Mouse (Mus musculus) urinary bladder, postnatal 10 days (tissue): ENCODE data around the gene Bpifb3.

ENCODE experiments used
- DNase-seq: peaks from one replicate; pipeline ENCODE4 v3.0.0; 2022; ENCODE audit warnings: low spot score

Gene Bpifb3

GRCm38 (mm10) chr2:153917930-153918329 is at the start of gene Bpifb3:
Gene Bpifb3, plus strand, starts transcription at chr2:153918230.
- DNase-seq, result no peak

- DNase-seq, result no peak
Observed at GRCm38 (mm10) chr2:153870984-153871383, 47.0 kb upstream of the Bpifb3 start, which contains the start of gene Sun5. Gene Sun5, minus strand, starts transcription at chr2:153871084.

GRCm38 (mm10) chr2:153874745-153875144 is 43.3 kb upstream of the Bpifb3 start, which contains the start of gene Bpifb2:
Gene Bpifb2, plus strand, starts transcription at chr2:153875045.
- no peak for DNase-seq

DNA sequence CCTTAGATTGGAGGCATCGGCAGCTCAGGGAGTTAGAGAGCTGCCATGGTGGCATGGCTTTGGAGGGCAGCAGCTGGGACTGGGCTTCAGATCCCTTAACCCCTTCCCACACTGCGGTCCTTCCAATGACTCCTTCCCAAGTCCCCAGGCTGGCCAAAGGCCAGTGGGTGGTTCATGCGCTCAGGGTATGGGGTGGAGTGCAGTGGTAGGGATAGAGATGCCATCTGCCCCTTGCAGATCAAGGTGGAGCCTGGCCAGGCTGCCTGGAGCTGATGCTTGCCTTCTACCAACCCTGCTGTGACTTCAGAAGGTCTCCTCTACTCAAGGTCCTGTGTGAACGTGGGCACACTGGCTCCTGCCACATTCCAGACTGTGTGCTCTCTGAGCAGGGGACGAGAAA is 18.9 kb upstream of the Bpifb3 start:
- no peak for DNase-seq

GRCm38 (mm10) chr2:153900088-153900487 is 17.9 kb upstream of the Bpifb3 start, which contains the start of gene Bpifb6:
Gene Bpifb6, plus strand, starts transcription at chr2:153900388.
- DNase-seq, result no peak

GRCm38 (mm10) chr2:153902726-153903125 is 15.3 kb upstream of the Bpifb3 start:
- DNase-seq, result no peak

GRCm38 (mm10) chr2:153906626-153907025 is 11.4 kb upstream of the Bpifb3 start:
- DNase-seq, result no peak

- DNase-seq, result no peak
Observed at GRCm38 (mm10) chr2:153914151-153914550, 3.9 kb upstream of the Bpifb3 start.

- DNase-seq, result no peak
Observed at GRCm38 (mm10) chr2:153921246-153921645, 3.2 kb downstream of the Bpifb3 start.

DNA sequence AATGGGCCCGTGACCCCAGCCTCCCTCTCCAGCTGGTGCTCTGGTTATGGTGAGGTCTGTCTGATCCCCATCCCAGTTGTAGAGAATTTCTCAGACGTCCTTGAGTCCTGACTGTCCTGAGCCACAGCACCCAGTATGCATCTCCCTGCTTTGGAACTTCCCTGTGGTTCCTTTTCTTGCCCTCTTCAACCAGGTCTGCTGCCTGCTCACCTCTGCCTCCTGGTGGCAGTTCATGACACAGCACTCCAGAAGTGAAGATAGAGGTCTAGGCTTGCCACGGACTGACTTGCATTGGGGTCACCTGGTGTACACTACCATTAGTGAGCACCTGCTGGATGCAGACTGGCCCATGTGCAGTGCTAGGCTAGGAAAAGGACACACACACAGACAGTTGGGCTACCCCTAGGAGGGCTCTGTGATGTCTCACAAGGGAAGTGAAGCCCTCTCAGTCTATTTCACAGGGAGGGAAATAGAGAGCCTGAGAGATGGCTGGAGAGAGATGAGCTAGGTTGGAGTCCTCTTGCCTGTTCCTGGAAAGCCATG is 11.9 kb downstream of the Bpifb3 start:
- no peak for DNase-seq

DNA sequence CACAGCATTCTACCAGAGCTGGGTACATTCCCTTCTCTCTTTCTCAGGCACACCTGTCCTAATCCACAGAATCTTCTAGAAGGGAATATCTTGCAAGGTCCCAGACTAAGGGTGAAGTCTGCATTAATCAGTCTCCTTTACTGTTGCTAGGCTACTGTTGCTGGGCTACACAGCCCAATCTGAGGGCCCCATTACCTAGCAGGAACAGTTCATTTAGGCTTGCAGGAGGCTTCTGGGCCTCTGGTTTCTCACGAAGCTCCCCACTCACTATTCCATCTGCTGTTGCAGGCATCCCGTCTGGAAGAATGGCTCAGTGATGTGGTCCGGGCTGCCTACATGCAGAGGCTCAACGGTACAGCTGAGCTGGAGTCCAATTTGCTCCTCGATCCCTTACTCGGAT is 13.1 kb downstream of the Bpifb3 start:
- no peak for DNase-seq

DNA sequence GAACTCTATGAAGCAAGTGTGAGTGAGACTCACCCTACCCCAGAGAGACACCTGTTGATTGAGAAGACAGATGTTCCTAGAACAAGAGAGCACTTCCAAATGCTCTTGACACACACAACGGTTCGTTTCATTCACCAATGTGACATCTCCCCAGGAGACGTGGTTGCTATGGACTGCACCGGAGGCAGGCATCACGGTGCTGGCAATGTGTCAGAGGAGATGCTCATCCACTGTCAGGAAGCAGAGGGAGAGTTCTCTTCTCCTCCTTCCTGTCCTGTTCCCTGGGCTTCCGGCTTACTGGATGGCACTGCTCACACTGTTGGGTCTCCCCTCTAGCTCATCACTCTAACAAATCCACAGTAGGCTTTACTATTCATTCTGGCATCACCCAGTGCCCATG is 15.3 kb downstream of the Bpifb3 start:
- no peak for DNase-seq

- DNase-seq, result no peak
Observed at GRCm38 (mm10) chr2:153935348-153935747, 17.3 kb downstream of the Bpifb3 start.

DNA sequence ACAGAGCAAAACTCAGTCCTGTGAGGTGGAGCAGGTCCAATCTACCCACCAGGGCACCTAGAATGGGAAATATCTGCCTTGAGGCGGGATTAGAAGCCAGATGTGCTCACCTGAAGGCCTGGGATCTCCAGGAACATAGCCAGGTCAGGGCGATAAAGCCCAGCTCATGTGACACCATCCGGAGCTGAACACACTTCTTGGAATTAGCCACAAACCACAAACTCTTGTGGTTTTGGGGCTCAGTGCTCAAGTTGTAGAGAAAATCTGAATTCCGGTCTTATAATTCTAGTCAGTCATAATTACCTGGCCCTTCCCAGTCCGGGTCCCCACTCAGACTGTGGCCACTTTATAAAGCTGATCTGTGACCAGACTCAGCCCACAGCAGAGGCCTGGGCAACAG is 19.8 kb downstream of the Bpifb3 start, which contains the start of gene Bpifb4:
Gene Bpifb4, plus strand, starts transcription at position 370 of the 400 bp plus-strand sequence.
- no peak for DNase-seq

DNA sequence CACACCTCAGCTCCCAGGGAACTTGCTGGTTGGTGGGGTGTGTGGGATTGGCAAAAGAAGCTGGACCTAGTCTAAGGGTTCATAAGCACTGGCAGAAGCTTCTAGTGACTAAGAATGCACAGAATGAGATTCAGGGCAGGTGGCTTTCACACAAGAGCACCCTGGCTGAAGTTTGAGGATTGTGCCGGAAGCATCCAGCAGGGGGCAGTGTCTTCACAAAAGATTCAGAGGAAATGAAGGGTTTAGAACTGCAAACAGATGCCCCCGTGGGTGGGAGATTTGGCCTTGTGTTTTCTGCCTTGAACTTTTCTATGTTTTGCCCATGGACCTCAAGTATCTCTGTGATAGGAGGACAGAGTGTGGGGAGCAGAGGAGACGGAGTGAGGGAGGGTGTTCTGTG is 25.5 kb downstream of the Bpifb3 start:
- DNase-seq, result no peak

DNA sequence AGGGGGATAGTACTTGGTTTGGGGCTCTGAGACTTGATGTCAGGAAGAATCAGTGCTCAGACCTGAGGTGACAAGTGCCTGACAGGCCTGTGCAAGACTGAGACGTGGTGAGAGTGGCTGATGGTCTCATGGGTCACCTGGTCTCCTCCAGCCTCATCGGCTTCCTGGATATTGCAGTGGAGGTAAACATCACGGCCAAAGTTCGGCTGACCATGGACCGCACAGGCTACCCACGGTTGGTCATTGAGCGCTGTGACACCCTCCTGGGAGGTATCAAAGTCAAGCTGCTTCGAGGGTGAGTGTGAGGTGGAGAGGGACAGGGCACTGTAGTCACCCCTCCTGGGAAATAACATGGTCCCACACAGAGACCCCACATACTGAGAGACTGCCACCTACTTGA is 26.5 kb downstream of the Bpifb3 start:
- DNase-seq, result no peak

DNA sequence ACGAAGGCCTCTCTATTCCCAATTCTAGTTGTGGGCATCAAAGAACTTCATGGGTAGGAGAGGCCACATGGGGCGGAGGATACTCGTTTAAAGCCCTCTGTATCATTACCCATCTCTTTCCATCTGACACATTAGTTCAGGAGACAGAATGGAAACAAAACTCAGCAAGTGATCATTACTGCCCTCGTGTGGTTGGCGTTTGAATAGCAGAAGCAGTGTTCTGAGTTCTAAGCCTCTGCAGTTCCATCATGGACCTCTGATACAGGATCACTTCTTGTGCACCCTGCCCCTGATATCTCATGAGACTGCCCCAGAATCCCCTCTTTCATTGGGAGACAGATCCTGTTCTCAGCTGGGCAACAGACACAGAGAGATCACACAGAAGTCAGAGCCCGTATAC is 34.9 kb downstream of the Bpifb3 start:
- DNase-seq, result no peak

DNA sequence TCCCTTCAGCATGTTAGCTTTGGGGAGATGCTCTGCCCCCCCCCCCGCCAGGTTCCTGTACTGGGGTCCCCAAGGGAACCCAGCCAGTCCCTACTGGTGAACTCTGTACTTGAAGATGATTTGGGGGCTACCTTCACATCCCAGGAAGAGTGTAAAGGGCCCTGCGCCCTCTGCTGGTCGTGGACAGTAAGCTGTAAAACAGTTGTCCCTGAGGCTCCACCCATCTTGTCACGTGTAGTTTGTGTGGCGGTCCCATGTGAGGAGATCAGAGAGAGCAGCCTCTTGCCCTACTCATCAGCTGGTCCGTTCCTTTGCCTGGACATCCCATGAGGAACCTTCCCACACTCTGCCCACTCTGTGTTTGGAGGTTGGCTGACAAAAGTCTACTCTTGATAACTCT is 35.8 kb downstream of the Bpifb3 start:
- DNase-seq, result no peak

- no peak for DNase-seq
Observed at GRCm38 (mm10) chr2:153962821-153963331, 44.8 kb downstream of the Bpifb3 start.

- DNase-seq, result no peak
Observed at GRCm38 (mm10) chr2:153963334-153963733, 45.3 kb downstream of the Bpifb3 start.

- DNase-seq, result no peak
Observed at GRCm38 (mm10) chr2:153970221-153970620, 52.2 kb downstream of the Bpifb3 start.

GRCm38 (mm10) chr2:153974582-153974981 is 56.6 kb downstream of the Bpifb3 start, which contains the start of gene Bpifa6:
Gene Bpifa6, plus strand, starts transcription at chr2:153974945.
- no peak for DNase-seq
